Mouse (Mus musculus) liver, embryonic 14.5 days (tissue): ENCODE data around the gene Gpat3.

Experiments
- CTCF ChIP-seq: IDR thresholded peaks from 2 replicates; pipeline ENCODE4 v1.5.1; 2016; ENCODE audit warnings: antibody characterized with exemption, low read depth, control low read depth
- EP300 ChIP-seq: IDR thresholded peaks from 2 replicates; pipeline ENCODE4 v1.6.1; 2016; ENCODE audit warnings: antibody characterized with exemption, low read depth

- TF ChIP-seq EP300 (no peak), CTCF (no peak)
Measured at GRCm38 (mm10) chr5:100912366-100912765, 66.9 kb downstream of the Gpat3 start.
